Mouse (Mus musculus) MEL (cell line): ENCODE data around the gene Lmo7. TPM values are rescaled to one million over a fixed set of nuclear protein-coding genes. Genes with fewer than 3 reads are reported as not detected.

Experiments
- DNase-seq: peaks from one replicate; pipeline ENCODE4 v3.0.0; 2011; ENCODE audit warnings: low read depth, low spot score
- H3K27ac ChIP-seq: 2 replicates; pipeline ENCODE4 v1.5.1; 2012; ENCODE audit warnings: low read depth, mild to moderate bottlenecking, control low read depth, low read length, moderate library complexity; ENCODE audit not compliant: control insufficient read depth
- H3K27me3 ChIP-seq, 2 experiments: fragments of 150-350 bp in 1 of 2; sonication (generic) in 1 of 2; 2 replicates each; pipeline ENCODE4 v1.6.1; 2012; ENCODE audit warnings: low read length in 2 of 2, mild to moderate bottlenecking in 2 of 2, improper control_type of control experiment in 1 of 2, moderate library complexity in 1 of 2; ENCODE audit not compliant: insufficient read depth in 2 of 2, control insufficient read depth in 1 of 2
- H3K36me3 ChIP-seq, 2 experiments: 2 replicates each; pipeline ENCODE4 v1.6.1; 2012 to 2014; ENCODE audit warnings: low read length in 2 of 2, improper control_type of control experiment in 1 of 2, inconsistent platforms in 1 of 2, mild to moderate bottlenecking in 1 of 2; ENCODE audit not compliant: insufficient read depth in 2 of 2, control insufficient read depth in 1 of 2
- H3K4me1 ChIP-seq, 2 experiments: fragments of 150-350 bp in 1 of 2; sonication (generic) in 1 of 2; 2 replicates each; pipeline ENCODE4 v1.6.1; 2012; ENCODE audit warnings: low read length in 2 of 2, improper control_type of control experiment in 1 of 2, mild to moderate bottlenecking in 1 of 2; ENCODE audit not compliant: insufficient read depth in 2 of 2, control insufficient read depth in 1 of 2
- H3K4me3 ChIP-seq, 2 experiments: fragments of 150-350 bp in 1 of 2; sonication (generic) in 1 of 2; 2 replicates each; pipeline ENCODE4 v1.5.1; 2012; ENCODE audit warnings: low read depth in 2 of 2, low read length in 2 of 2, mild to moderate bottlenecking in 2 of 2, moderate library complexity in 2 of 2, control low read depth in 1 of 2, improper control_type of control experiment in 1 of 2; ENCODE audit not compliant: control insufficient read depth in 1 of 2, insufficient read depth in 1 of 2
- H3K79me2 ChIP-seq: 2 replicates; pipeline ENCODE4 v1.6.1; 2012; ENCODE audit warnings: mild to moderate bottlenecking, low read length, moderate library complexity; ENCODE audit not compliant: control insufficient read depth, poor library complexity, insufficient read depth
- H3K9ac ChIP-seq: 2 replicates; pipeline ENCODE4 v1.6.1; 2012; ENCODE audit warnings: low read depth, mild to moderate bottlenecking, control low read depth, low read length, moderate library complexity; ENCODE audit not compliant: control insufficient read depth, poor library complexity, severe bottlenecking
- H3K9me3 ChIP-seq: fragments of 150-350 bp; sonication (generic); replicated peaks from 2 replicates; pipeline ENCODE4 v1.6.1; 2012; ENCODE audit warnings: mild to moderate bottlenecking, low read length, improper control_type of control experiment, moderate library complexity; ENCODE audit not compliant: insufficient read depth
- BHLHE40 ChIP-seq: IDR thresholded peaks from 2 replicates; pipeline ENCODE4 v1.6.1; 2012; ENCODE audit warnings: low read depth, mild to moderate bottlenecking, inconsistent platforms, low read length, improper control_type of control experiment, borderline replicate concordance
- CHD1 ChIP-seq: IDR thresholded peaks from 2 replicates; pipeline ENCODE4 v1.6.1; 2012; ENCODE audit warnings: low read depth, mild to moderate bottlenecking, inconsistent platforms, low read length, improper control_type of control experiment
- CHD2 ChIP-seq: IDR thresholded peaks from 2 replicates; pipeline ENCODE4 v1.6.1; 2011; ENCODE audit warnings: low read length, improper control_type of control experiment
- CTCF ChIP-seq, 3 experiments: IDR thresholded peaks in 2 of 3; conservative IDR thresholded peaks in 1 of 3; 2 replicates each; pipeline ENCODE4 v1.5.1; 2011 to 2012; ENCODE audit warnings: low read length in 3 of 3, low read depth in 2 of 3, mild to moderate bottlenecking in 2 of 3, improper control_type of control experiment in 1 of 3, inconsistent platforms in 1 of 3, mixed read lengths in 1 of 3, moderate library complexity in 1 of 3; ENCODE audit not compliant: control insufficient read depth in 1 of 3, insufficient read depth in 1 of 3, poor library complexity in 1 of 3, severe bottlenecking in 1 of 3
- E2F4 ChIP-seq: IDR thresholded peaks from 2 replicates; pipeline ENCODE4 v1.6.1; 2011; ENCODE audit warnings: low read depth, low read length, improper control_type of control experiment, borderline replicate concordance
- GATA1 ChIP-seq: IDR thresholded peaks from 2 replicates; pipeline ENCODE4 v1.6.1; 2011; ENCODE audit warnings: low read depth, low read length, improper control_type of control experiment
- MAX ChIP-seq: IDR thresholded peaks from 2 replicates; pipeline ENCODE4 v1.6.1; 2011; ENCODE audit warnings: low read length, improper control_type of control experiment
- MAZ ChIP-seq: IDR thresholded peaks from 2 replicates; pipeline ENCODE4 v1.6.1; 2012; ENCODE audit warnings: low read depth, mild to moderate bottlenecking, inconsistent platforms, low read length, improper control_type of control experiment
- MXI1 ChIP-seq: IDR thresholded peaks from 2 replicates; pipeline ENCODE4 v1.6.1; 2011; ENCODE audit warnings: mild to moderate bottlenecking, low read depth, low read length, improper control_type of control experiment
- MYC ChIP-seq: IDR thresholded peaks from 2 replicates; pipeline ENCODE4 v1.6.1; 2011; ENCODE audit warnings: low read depth, mild to moderate bottlenecking, low read length, improper control_type of control experiment, moderate library complexity
- POLR2A ChIP-seq, 2 experiments: IDR thresholded peaks; 2 replicates each; pipeline ENCODE4 v1.6.1; 2011 to 2012; ENCODE audit warnings: low read length in 2 of 2, mild to moderate bottlenecking in 2 of 2, control low read depth in 1 of 2, improper control_type of control experiment in 1 of 2, low read depth in 1 of 2, moderate library complexity in 1 of 2; ENCODE audit not compliant: control insufficient read depth in 1 of 2, insufficient read depth in 1 of 2, poor library complexity in 1 of 2
- RAD21 ChIP-seq: IDR thresholded peaks from 2 replicates; pipeline ENCODE4 v1.6.1; 2011; ENCODE audit warnings: mild to moderate bottlenecking, low read depth, low read length, improper control_type of control experiment
- RCOR1 ChIP-seq: IDR thresholded peaks from 2 replicates; pipeline ENCODE4 v1.6.1; 2012; ENCODE audit warnings: low read depth, mild to moderate bottlenecking, inconsistent platforms, low read length, improper control_type of control experiment
- SMC3 ChIP-seq: IDR thresholded peaks from 2 replicates; pipeline ENCODE4 v1.6.1; 2011; ENCODE audit warnings: low read depth, low read length, improper control_type of control experiment
- TAL1 ChIP-seq: IDR thresholded peaks from 2 replicates; pipeline ENCODE4 v1.6.1; 2012; ENCODE audit warnings: mild to moderate bottlenecking, inconsistent platforms, low read length, moderate library complexity, mixed read lengths
- UBTF ChIP-seq: IDR thresholded peaks from 2 replicates; pipeline ENCODE4 v1.6.1; 2012; ENCODE audit warnings: low read depth, mild to moderate bottlenecking, inconsistent platforms, low read length, improper control_type of control experiment, moderate library complexity, borderline replicate concordance; ENCODE audit not compliant: insufficient read depth
- USF1 ChIP-seq: IDR thresholded peaks from 2 replicates; pipeline ENCODE4 v1.6.1; 2014; ENCODE audit warnings: low read depth, mild to moderate bottlenecking, inconsistent platforms, low read length, improper control_type of control experiment, moderate library complexity
- USF2 ChIP-seq, 2 experiments: IDR thresholded peaks; 2 replicates each; pipeline ENCODE4 v1.6.1; 2011 to 2012; ENCODE audit warnings: improper control_type of control experiment in 2 of 2, low read length in 2 of 2, borderline replicate concordance in 1 of 2, inconsistent platforms in 1 of 2, low read depth in 1 of 2, mild to moderate bottlenecking in 1 of 2; ENCODE audit not compliant: insufficient read depth in 1 of 2
- ZC3H11A ChIP-seq: IDR thresholded peaks from 2 replicates; pipeline ENCODE4 v1.6.1; 2012; ENCODE audit warnings: low read depth, mild to moderate bottlenecking, inconsistent platforms, low read length, improper control_type of control experiment
- ZKSCAN1 ChIP-seq: IDR thresholded peaks from 2 replicates; pipeline ENCODE4 v1.6.1; 2012; ENCODE audit warnings: low read depth, mild to moderate bottlenecking, inconsistent platforms, low read length, improper control_type of control experiment, moderate library complexity
- ZMIZ1 ChIP-seq: IDR thresholded peaks from 2 replicates; pipeline ENCODE4 v1.6.1; 2012; ENCODE audit warnings: low read depth, mild to moderate bottlenecking, inconsistent platforms, low read length, improper control_type of control experiment, moderate library complexity
- polyA plus RNA-seq, 2 experiments: library from polyadenylated mRNA; stranded (reverse) in 1 of 2; unstranded in 1 of 2; fragments of >175 nt in 1 of 2; fragments of >200 nt in 1 of 2; gene quantifications; 2 replicates each; pipeline versions ENCODE4 v1.2.1 to v1.2.4; 2012; ENCODE audit warnings: low replicate concordance in 2 of 2, low read depth in 1 of 2; ENCODE audit not compliant: insufficient read length in 2 of 2, insufficient read depth in 1 of 2, missing spikeins in 1 of 2
- total RNA-seq: library from RNA; depleted of rRNA; stranded (reverse); fragments of 300-350 nt; gene quantifications from 2 replicates; pipeline ENCODE4 v1.2.3, GENCODE M21; 2012

Gene Lmo7
- total and polyA plus RNA-seq, 3 experiments = not detected

GRCm38 (mm10) chr14:101777129-101777493 is 47.4 kb downstream of the Lmo7 start:
- H3K9ac ChIP-seq = no peak overlapping the region
- no peak overlapping the region for H3K27ac ChIP-seq
- DNase-seq = no peak
- H3K27me3 ChIP-seq = no peaks in the 10 kb centered on the region
- TF ChIP-seq GATA1 (no peak), POLR2A (IDR thresholded peaks at IDR 0.05; ENCODE audit: control insufficient read depth in 1 of 2, insufficient read depth in 1 of 2, low read depth in 1 of 2, low read length in 2 of 2, poor library complexity in 1 of 2) (no peak), UBTF (no peak)
- no peak overlapping the region for H3K4me3 ChIP-seq
- no peaks in the 10 kb centered on the region for H3K4me1 ChIP-seq
- no peaks in the 10 kb centered on the region for H3K79me2 ChIP-seq
- no peaks in the 10 kb centered on the region for H3K36me3 ChIP-seq
- H3K9me3 ChIP-seq = no peaks in the 10 kb centered on the region

- TF ChIP-seq ZMIZ1 (no peak), USF2 (IDR thresholded peaks at IDR 0.05; ENCODE audit: borderline replicate concordance in 1 of 2, insufficient read depth in 1 of 2, low read depth in 1 of 2, low read length in 2 of 2) (no peak), MXI1 (no peak), ZC3H11A (no peak), MAZ (no peak), MYC (no peak), CHD1 (no peak), UBTF (no peak), USF1 (no peak), CHD2 (no peak), SMC3 (no peak), BHLHE40 (no peak), RCOR1 (no peak), MAX (no peak), GATA1 (no peak), ZKSCAN1 (no peak), E2F4 (no peak), CTCF (IDR thresholded peaks at IDR 0.05 in 2 of 3, conservative IDR thresholded peaks at IDR 0.05 in 1 of 3; ENCODE audit: control insufficient read depth in 1 of 3, insufficient read depth in 1 of 3, low read depth in 2 of 3, low read length in 3 of 3, poor library complexity in 1 of 3, severe bottlenecking in 1 of 3) (no peak), RAD21 (no peak), TAL1 (no peak)
- DNase-seq = no peak
- no peak overlapping the region for H3K4me3 ChIP-seq
- H3K9ac ChIP-seq = no peak overlapping the region
- H3K4me1 ChIP-seq = no peaks in the 10 kb centered on the region
- H3K27me3 ChIP-seq = no peaks in the 10 kb centered on the region
- no peak overlapping the region for H3K27ac ChIP-seq
- no peaks in the 10 kb centered on the region for H3K79me2 ChIP-seq
- H3K36me3 ChIP-seq = no peaks in the 10 kb centered on the region
- H3K9me3 ChIP-seq = no peaks in the 10 kb centered on the region
These were observed 48.7 kb downstream of the Lmo7 start for GRCm38 (mm10) chr14:101778426-101778825.
